ENCODE assay signal across 17 mouse cellular contexts in the genomic region with DNA sequence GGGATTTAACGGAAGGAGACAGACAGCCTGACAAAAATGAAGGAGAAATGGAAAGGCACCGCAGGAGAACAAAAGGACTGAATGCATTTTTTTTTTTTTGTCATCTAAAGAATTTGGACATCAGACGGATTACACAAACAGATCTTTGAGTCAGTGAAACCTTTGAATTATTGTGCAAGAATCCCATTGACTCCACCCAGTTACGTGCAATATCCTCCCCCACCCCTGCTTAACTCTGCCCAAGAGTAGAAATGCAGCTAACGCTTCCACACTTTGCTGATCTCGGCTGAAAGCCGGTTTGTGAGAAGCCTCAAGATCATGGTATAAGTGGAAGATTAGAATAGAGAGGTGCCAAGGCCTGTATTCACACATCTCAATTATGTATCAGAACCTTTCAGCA. TPM values are rescaled to one million over a fixed set of nuclear protein-coding genes. Genes with fewer than 3 reads are reported as not detected.
DNase-seq lines count a peak whose midpoint lies in the region; ATAC-seq lines count a peak whose summit lies in the region.
"Had no signal": no experiment of that assay in that cellular context is flagged by ENCODE, and none has a peak within 500 bp of the region (broad histone marks: within the 10 kb centered on the region; RNA-seq: fewer than 3 reads in every experiment).

No protein-coding gene starts in this region.

- H3K27ac ChIP-seq in brown adipose tissue, adult 24 weeks (replicated peaks; ENCODE audit: low read depth, low read length): peak overlapping the region; percentile 90
- H3K27ac ChIP-seq in liver, embryonic 13.5 days: peak overlapping the region; percentile 71
- H3K27ac ChIP-seq in kidney, embryonic 15.5 days: no peak overlapping the region
- H3K27ac ChIP-seq in forebrain, embryonic 11.5 days (ENCODE audit: low read depth, low read length): no peak overlapping the region
- H3K27ac ChIP-seq: forebrain, embryonic 15.5 days; heart, embryonic 15.5 days; hindbrain, embryonic 15.5 days; limb, embryonic 10.5 days; neural tube, embryonic 12.5 days had no signal

- no peaks in the 10 kb centered on the region for H3K36me3 ChIP-seq in liver, embryonic 13.5 days
- H3K36me3 ChIP-seq in kidney, embryonic 15.5 days: no peaks in the 10 kb centered on the region
- no peaks in the 10 kb centered on the region for H3K36me3 ChIP-seq in forebrain, embryonic 11.5 days (ENCODE audit: control insufficient read depth, insufficient read depth, low read length)
- H3K36me3 ChIP-seq: forebrain, embryonic 15.5 days; heart, embryonic 15.5 days; hindbrain, embryonic 15.5 days; limb, embryonic 10.5 days; neural tube, embryonic 12.5 days had no signal

- H3K9ac ChIP-seq in liver, embryonic 13.5 days: 0 out of 2 replicates have a peak overlapping the region, but pooled peaks have one; percentile 1
- no peak overlapping the region for H3K9ac ChIP-seq in kidney, embryonic 15.5 days
- H3K9ac ChIP-seq in forebrain, embryonic 11.5 days (ENCODE audit: low read length): no peak overlapping the region
- H3K9ac ChIP-seq: forebrain, embryonic 15.5 days; heart, embryonic 15.5 days; hindbrain, embryonic 15.5 days; neural tube, embryonic 12.5 days had no signal

- H3K27me3 ChIP-seq in liver, embryonic 13.5 days: no peaks in the 10 kb centered on the region
- H3K27me3 ChIP-seq in kidney, embryonic 15.5 days: no peaks in the 10 kb centered on the region
- H3K27me3 ChIP-seq in forebrain, embryonic 11.5 days (ENCODE audit: control insufficient read depth, insufficient read depth, low read length): no peaks in the 10 kb centered on the region
- H3K27me3 ChIP-seq: forebrain, embryonic 15.5 days; heart, embryonic 15.5 days; hindbrain, embryonic 15.5 days; neural tube, embryonic 12.5 days had no signal

- no peaks in the 10 kb centered on the region for H3K4me1 ChIP-seq in brown adipose tissue, adult 24 weeks (ENCODE audit: control insufficient read depth, insufficient read depth, insufficient read length, low read length)
- H3K4me1 ChIP-seq in liver, embryonic 13.5 days (replicated peaks): peaks cover 42% of the 10 kb centered on the region
- H3K4me1 ChIP-seq in kidney, embryonic 15.5 days: no peaks in the 10 kb centered on the region
- no peaks in the 10 kb centered on the region for H3K4me1 ChIP-seq in forebrain, embryonic 11.5 days (replicated peaks; ENCODE audit: control insufficient read depth, insufficient read depth, low read length)
- H3K4me1 ChIP-seq: forebrain, embryonic 15.5 days; heart, embryonic 15.5 days; neural tube, embryonic 12.5 days had no signal

- peak; percentile 35 for DNase-seq in adrenal gland, postnatal 10 days
- no peak for DNase-seq in adrenal gland, postnatal 14 days
- no peak for DNase-seq in liver, embryonic 13.5 days
- DNase-seq in urinary bladder, postnatal 25 days (ENCODE audit: low spot score): no peak
- DNase-seq in forebrain, embryonic 11.5 days (ENCODE audit: low spot score): no peak
- DNase-seq: cerebellum, postnatal 25 days; layer of hippocampus, adult 9-11 months; retina, postnatal 1 day had no signal

- ATAC-seq in liver, embryonic 13.5 days (ENCODE audit: low read depth): 0 out of 2 replicates have a peak, but pooled peaks have one; percentile 14
- ATAC-seq in monocyte, adult 5-6 weeks (replicated peaks; ENCODE audit: insufficient number of reproducible peaks, low FRiP score, low TSS enrichment, poor library complexity, severe bottlenecking): peak; percentile 78
- ATAC-seq in kidney, embryonic 15.5 days (replicated peaks; ENCODE audit: low FRiP score): no peak
- ATAC-seq in forebrain, embryonic 11.5 days (replicated peaks; ENCODE audit: low FRiP score): no peak
- ATAC-seq: activated CD4-positive, CD25-positive, alpha-beta regulatory T cell, adult 4 months; forebrain, embryonic 15.5 days had no signal

- H3K4me3 ChIP-seq in brown adipose tissue, adult 24 weeks (ENCODE audit: insufficient read depth, low read depth, low read length): no peak overlapping the region
- no peak overlapping the region for H3K4me3 ChIP-seq in liver, embryonic 13.5 days (replicated peaks)
- no peak overlapping the region for H3K4me3 ChIP-seq in kidney, embryonic 15.5 days (replicated peaks)
- no peak overlapping the region for H3K4me3 ChIP-seq in forebrain, embryonic 11.5 days (ENCODE audit: low read depth, low read length)
- H3K4me3 ChIP-seq: forebrain, embryonic 15.5 days; heart, embryonic 15.5 days; hindbrain, embryonic 15.5 days; limb, embryonic 10.5 days; neural tube, embryonic 12.5 days had no signal

- H3K9me3 ChIP-seq in liver, embryonic 13.5 days (replicated peaks): no peaks in the 10 kb centered on the region
- H3K9me3 ChIP-seq in kidney, embryonic 15.5 days (replicated peaks): no peaks in the 10 kb centered on the region
- H3K9me3 ChIP-seq in forebrain, embryonic 11.5 days (ENCODE audit: control insufficient read depth, low read length): no peaks in the 10 kb centered on the region
- H3K9me3 ChIP-seq: forebrain, embryonic 15.5 days; heart, embryonic 15.5 days; hindbrain, embryonic 15.5 days; limb, embryonic 10.5 days; neural tube, embryonic 12.5 days had no signal

- peak overlapping the region; percentile 21; the same call in 1 of the 2 replicates for H3K4me2 ChIP-seq in liver, embryonic 13.5 days
- H3K4me2 ChIP-seq in kidney, embryonic 15.5 days: no peak overlapping the region
- no peak overlapping the region for H3K4me2 ChIP-seq in forebrain, embryonic 11.5 days (ENCODE audit: low read depth, low read length, severe bottlenecking)
- H3K4me2 ChIP-seq: forebrain, embryonic 15.5 days; heart, embryonic 15.5 days; hindbrain, embryonic 15.5 days; neural tube, embryonic 12.5 days had no signal

- 51% methylated on average over 7 of the region's 7 CpGs for WGBS in liver, embryonic 13.5 days (ENCODE audit: insufficient replicate concordance)
- 73% methylated on average over 7 of the region's 7 CpGs for WGBS in kidney, embryonic 15.5 days
- WGBS in forebrain, embryonic 11.5 days: 65% methylated on average over 7 of the region's 7 CpGs

RNA-seq across cellular contexts. Expression of gene Prdx6, which starts 17.1 kb away (rescaled TPM):
- total RNA-seq in adrenal gland, postnatal 10 days (2021): 100 to 1,000 TPM; 360 to 367 TPM
- 401 and 414 TPM in 2 replicates for total RNA-seq in adrenal gland, postnatal 14 days (2021)
- polyA plus RNA-seq in brown adipose tissue, adult 24 weeks (2012; ENCODE audit: insufficient read depth, insufficient read length, missing spikeins): 268 and 347 TPM in 2 replicates
- 457 and 472 TPM in 2 replicates for polyA plus RNA-seq in liver, embryonic 13.5 days (2015; fragmentation: Nextera tagmentation; extraction: Ambion mirVana)
- total RNA-seq in monocyte, adult 5-6 weeks (2017): 147 to 194 TPM (median 189 TPM) in 3 replicates
- 489 and 496 TPM in 2 replicates for polyA plus RNA-seq in kidney, embryonic 15.5 days (2015; fragmentation: Nextera tagmentation; extraction: Ambion mirVana)
- polyA plus RNA-seq in forebrain, embryonic 11.5 days (2014; fragmentation: Nextera tagmentation; extraction: Ambion mirVana): 443 and 453 TPM in 2 replicates

Comparison
In these comparisons a context has a peak if more than half of its experiments do, and no peak if none do; other contexts are left out.
1. H3K27ac ChIP-seq: peak in brown adipose tissue, adult 24 weeks (single experiment) and liver, embryonic 13.5 days (single experiment); none in kidney, embryonic 15.5 days (single experiment) and forebrain, embryonic 11.5 days (single experiment).
2. ATAC-seq: peak in liver, embryonic 13.5 days (single experiment) and monocyte, adult 5-6 weeks (single experiment); none in kidney, embryonic 15.5 days (single experiment) and forebrain, embryonic 11.5 days (single experiment).